In genomic region chr7:29575606-29576005, GRCm38 (mm10) we compare ENCODE assay signal across 24 mouse cellular contexts. TPM values are rescaled to one million over a fixed set of nuclear protein-coding genes. Genes with fewer than 3 reads are reported as not detected.
DNase-seq lines count a peak whose midpoint lies in the region; TF ChIP-seq lines count a peak whose summit lies in the region.
"Had no signal": no experiment of that assay in that cellular context is flagged by ENCODE, and none has a peak within 500 bp of the region (broad histone marks: within the 10 kb centered on the region; RNA-seq: fewer than 3 reads in every experiment).

No protein-coding gene starts in this region.

- no peak for TF ChIP-seq POLR2A in CH12.LX (IDR thresholded peaks at IDR 0.05; ENCODE audit: low read depth, low read length)
- TF ChIP-seq POLR2A in myocyte (IDR thresholded peaks at IDR 0.05; ENCODE audit: insufficient read length, low read depth), result no peak

- H3ac ChIP-seq in myocyte (ENCODE audit: control insufficient read depth, insufficient read length), result no peak overlapping the region

- dilution Hi-C loops in CH12.LX (cut with MboI; ENCODE audit: extremely low pct_ligation_motif_present, extremely low pct_unique_long_range_greater_than_20kb, low sequenced_read_pairs), result no loop called here

- H3K4me2 ChIP-seq in CH12.LX (ENCODE audit: insufficient read depth, low read depth, poor library complexity, severe bottlenecking) (peak overlapping the region; percentile 75; the same call in 1 of the 2 replicates), myocyte (ENCODE audit: low read depth) (peak overlapping the region; percentile 19)
- H3K4me2 ChIP-seq: embryonic facial prominence, embryonic 12.5 days; embryonic facial prominence, embryonic 15.5 days; heart, embryonic 11.5 days; hindbrain, embryonic 13.5 days had no signal

- no peaks in the 10 kb centered on the region for H3K4me1 ChIP-seq in CH12.LX (ENCODE audit: control insufficient read depth in 1 of 2, insufficient read depth in 2 of 2)
- H3K4me1 ChIP-seq: embryonic facial prominence, embryonic 12.5 days; embryonic facial prominence, embryonic 15.5 days; hindbrain, embryonic 10.5 days; hindbrain, embryonic 13.5 days had no signal

- TF ChIP-seq EP300 in CH12.LX (IDR thresholded peaks at IDR 0.05; ENCODE audit: low read length), result no peak

- no peaks in the 10 kb centered on the region for H3K79me2 ChIP-seq in CH12.LX (replicated peaks; ENCODE audit: control insufficient read depth, extremely low read depth, insufficient read depth, poor library complexity, severe bottlenecking)
- no peaks in the 10 kb centered on the region for H3K79me2 ChIP-seq in myocyte (ENCODE audit: control insufficient read depth, insufficient read depth)

- in situ Hi-C loops in CH12.LX (cut with MboI; ENCODE audit: low pct_ligation_motif_present, low pct_unique_long_range_greater_than_20kb, low sequenced_read_pairs), result no loop called here

- H3K9ac ChIP-seq in CH12.LX (ENCODE audit: insufficient read depth, low read depth), result no peak overlapping the region
- H3K9ac ChIP-seq: embryonic facial prominence, embryonic 12.5 days; embryonic facial prominence, embryonic 15.5 days; forebrain, postnatal 0 days; hindbrain, embryonic 13.5 days had no signal

- DNase-seq in 416B (ENCODE audit: low read depth) (peak; percentile 54), CH12.LX (ENCODE audit: extremely low read depth) (peak; percentile 37), MEL-GATA-1-ER (ENCODE audit: extremely low read depth, low read depth) (peak; percentile 60)
- no peak for DNase-seq in retina, postnatal 1 day
- no peak for DNase-seq in kidney, postnatal 25 days
- DNase-seq in heart, adult 8-10 months (ENCODE audit: low spot score), result no peak
- DNase-seq: adrenal gland, adult 2 months; adrenal gland, postnatal 14 days; cerebellum, adult 11 months; cerebellum, adult 2 months; cerebellum, adult 9-11 months; cerebellum, postnatal 25 days; forebrain, postnatal 0 days; gastrocnemius, postnatal 25 days; heart, adult 2 months; heart, postnatal 36 days; kidney, adult 18-20 months had no signal

- H3K27ac ChIP-seq in CH12.LX (ENCODE audit: insufficient read depth, low read depth), result no peak overlapping the region
- H3K27ac ChIP-seq: embryonic facial prominence, embryonic 12.5 days; embryonic facial prominence, embryonic 15.5 days; heart, adult 2 months; hindbrain, embryonic 10.5 days; hindbrain, embryonic 13.5 days had no signal

- H3K9me3 ChIP-seq in CH12.LX (replicated peaks; ENCODE audit: low read length), result peaks cover 23% of the 10 kb centered on the region
- H3K9me3 ChIP-seq: embryonic facial prominence, embryonic 12.5 days; embryonic facial prominence, embryonic 15.5 days; hindbrain, embryonic 13.5 days had no signal

- TF ChIP-seq RAD21 in CH12.LX (IDR thresholded peaks at IDR 0.05; ENCODE audit: low read depth, low read length), result no peak

- H3K4me3 ChIP-seq in CH12.LX (replicated peaks in 1 of 3; ENCODE audit: low read depth in 2 of 3, low read length in 2 of 3, poor library complexity in 1 of 3) (peak overlapping the region in 1 of 3 experiments; percentile 6), myocyte (no peak overlapping the region)
- H3K4me3 ChIP-seq: embryonic facial prominence, embryonic 12.5 days; embryonic facial prominence, embryonic 15.5 days; heart, adult 2 months; hindbrain, embryonic 10.5 days; hindbrain, embryonic 13.5 days had no signal

- H3K27me3 ChIP-seq in CH12.LX (replicated peaks), result peaks cover 45% of the 10 kb centered on the region
- no peaks in the 10 kb centered on the region for H3K27me3 ChIP-seq in myocyte (ENCODE audit: control insufficient read depth, insufficient read depth, insufficient read length)
- H3K27me3 ChIP-seq: embryonic facial prominence, embryonic 12.5 days; embryonic facial prominence, embryonic 15.5 days; Patski had no signal

- no peak for TF ChIP-seq CTCF in CH12.LX (conservative IDR thresholded peaks at IDR 0.05 in 1 of 2, IDR thresholded peaks at IDR 0.05 in 1 of 2; ENCODE audit: low read depth in 2 of 2, low read length in 2 of 2)

- H3K36me3 ChIP-seq in CH12.LX (replicated peaks in 1 of 2; ENCODE audit: control insufficient read depth in 1 of 2, insufficient read depth in 1 of 2, low read length in 1 of 2) (no peaks in the 10 kb centered on the region), myocyte (ENCODE audit: control insufficient read depth, insufficient read depth) (no peaks in the 10 kb centered on the region)
- H3K36me3 ChIP-seq: embryonic facial prominence, embryonic 12.5 days; embryonic facial prominence, embryonic 15.5 days; hindbrain, embryonic 10.5 days; hindbrain, embryonic 13.5 days had no signal

TF ChIP-seq in CH12.LX, 34 proteins besides CTCF, POLR2A, EP300 and RAD21:
- TF ChIP-seq POLR2AphosphoS2 (IDR thresholded peaks at IDR 0.05; ENCODE audit: low read depth, low read length) (no peak), USF2 (conservative IDR thresholded peaks at IDR 0.05; ENCODE audit: low read depth, low read length) (no peak), HCFC1 (IDR thresholded peaks at IDR 0.05; ENCODE audit: low read depth, low read length) (no peak), ZNF384 (IDR thresholded peaks at IDR 0.05; ENCODE audit: low read depth, low read length) (no peak), TCF12 (IDR thresholded peaks at IDR 0.05; ENCODE audit: low read depth, low read length) (no peak), SMC3 (IDR thresholded peaks at IDR 0.05; ENCODE audit: low read depth, low read length) (no peak), MEF2A (IDR thresholded peaks at IDR 0.05; ENCODE audit: borderline replicate concordance, low read depth, low read length) (no peak), NRF1 (IDR thresholded peaks at IDR 0.05; ENCODE audit: low read depth, low read length) (no peak), JUND (conservative IDR thresholded peaks at IDR 0.05; ENCODE audit: low read depth, low read length) (no peak), ZC3H11A (IDR thresholded peaks at IDR 0.05; ENCODE audit: low read depth, low read length) (no peak), CHD1 (IDR thresholded peaks at IDR 0.05; ENCODE audit: low read depth, low read length) (no peak), TBP (conservative IDR thresholded peaks at IDR 0.05; ENCODE audit: low read depth, low read length) (no peak), BHLHE40 (IDR thresholded peaks at IDR 0.05; ENCODE audit: low read depth, low read length) (no peak), ETS1 (conservative IDR thresholded peaks at IDR 0.05; ENCODE audit: low read depth, low read length) (no peak), ZMIZ1 (IDR thresholded peaks at IDR 0.05; ENCODE audit: low read depth, low read length) (no peak), IRF4 (IDR thresholded peaks at IDR 0.05; ENCODE audit: low read depth, low read length) (no peak), KAT2A (IDR thresholded peaks at IDR 0.05; ENCODE audit: insufficient replicate concordance, low read length) (no peak)

TF ChIP-seq in myocyte, 11 proteins besides CTCF, POLR2A, EP300 and RAD21:
- TF ChIP-seq TCF3 (IDR thresholded peaks at IDR 0.05; ENCODE audit: insufficient read length, low read depth), result no peak
- no peak for TF ChIP-seq MYOD1 (IDR thresholded peaks at IDR 0.05; ENCODE audit: control insufficient read depth in 1 of 3, insufficient read length in 2 of 3, low read depth in 2 of 3)
- no peak for TF ChIP-seq MAX (IDR thresholded peaks at IDR 0.05; ENCODE audit: low read depth)
- no peak for TF ChIP-seq TCF12 (IDR thresholded peaks at IDR 0.05; ENCODE audit: insufficient read depth, poor library complexity, severe bottlenecking)
- TF ChIP-seq POLR2AphosphoS2 (IDR thresholded peaks at IDR 0.05; ENCODE audit: insufficient read length, low read depth), result no peak
- no peak for TF ChIP-seq E2F4 (IDR thresholded peaks at IDR 0.05; ENCODE audit: insufficient read depth)
- no peak for TF ChIP-seq SRF (IDR thresholded peaks at IDR 0.05; ENCODE audit: control insufficient read depth, insufficient read length, low read depth)
- TF ChIP-seq REST (IDR thresholded peaks at IDR 0.05; ENCODE audit: insufficient read depth, insufficient read length), result no peak
- TF ChIP-seq MYOG (IDR thresholded peaks at IDR 0.05; ENCODE audit: control insufficient read depth in 1 of 3, insufficient read depth in 1 of 3, insufficient read length in 2 of 3, low read depth in 2 of 3), result no peak
- TF ChIP-seq USF1 (IDR thresholded peaks at IDR 0.05; ENCODE audit: low read depth), result no peak
- TF ChIP-seq CEBPB (IDR thresholded peaks at IDR 0.05; ENCODE audit: insufficient read depth, poor library complexity, severe bottlenecking), result no peak
TF ChIP-seq in myocyte: peak in this region for 0.

RNA-seq across cellular contexts. Expression of gene Sipa1l3, which starts 57.2 kb away (rescaled TPM):
- total RNA-seq in CH12.LX (2012; rRNA removed) (5.2 and 5.9 TPM in 2 replicates), CH12.LX (2014; rRNA removed) (0.61 and 1.6 TPM in 2 replicates)
- polyA plus RNA-seq in CH12.LX (2012; ENCODE audit: insufficient read length, low read depth) (7.2 and 8.8 TPM in 2 replicates), myocyte (2012; fragmentation: generic; extraction: Trizol) (19.0 TPM)
- 10 to 100 TPM in 1 of 4 experiments, 1 to 10 TPM in 3; 6.8 to 10.3 (median 8.2) TPM for total RNA-seq in heart, adult 8-10 months (2022)

Comparison
In these comparisons a context has a peak if more than half of its experiments do, and no peak if none do; other contexts are left out.
1. DNase-seq: peak in 416B (single experiment), CH12.LX (single experiment) and MEL-GATA-1-ER (single experiment); none in retina, postnatal 1 day (single experiment), kidney, postnatal 25 days (0 of 2) and heart, adult 8-10 months (single experiment).